Mouse (Mus musculus) lung, adult 2 months (tissue): ENCODE data around the gene Fry. TPM values are rescaled to one million over a fixed set of nuclear protein-coding genes. Genes with fewer than 3 reads are reported as not detected.

Source experiments
- DNase-seq: peaks from one replicate; pipeline ENCODE4 v3.0.0; 2022
- H3K4me1 ChIP-seq: fragments of 200-500 bp; 2 replicates; pipeline ENCODE4 v1.6.1; 2011; ENCODE audit warnings: low read length; ENCODE audit not compliant: control insufficient read depth, insufficient read depth
- H3K4me3 ChIP-seq: fragments of 200-500 bp; replicated peaks from 2 replicates; pipeline ENCODE3; 2011; ENCODE audit warnings: low read depth, mild to moderate bottlenecking, control low read depth, low read length; ENCODE audit errors: extremely low read depth
- CTCF ChIP-seq: fragments of 200-500 bp; IDR thresholded peaks from 2 replicates; pipeline ENCODE4 v1.5.1; 2011; ENCODE audit warnings: mild to moderate bottlenecking, low read length, control low read depth; ENCODE audit not compliant: insufficient read depth
- POLR2A ChIP-seq: fragments of 200-500 bp; IDR thresholded peaks from 2 replicates; pipeline ENCODE4 v1.6.1; 2011; ENCODE audit warnings: low read depth, mild to moderate bottlenecking, control low read depth, low read length, borderline replicate concordance; ENCODE audit errors: extremely low read depth
- WGBS: fragments of 180-500 bp; shearing (Covaris S2); methylation state at CpG from one replicate; pipeline ENCODE4 v1.1.7; 2018; 5-methylcytosine and 5-hydroxymethylcytosine counted together
- polyA plus RNA-seq: library from polyadenylated mRNA; depleted of rRNA; stranded (reverse); fragments of >200 nt; gene quantifications from 2 replicates; pipeline ENCODE4 v1.2.3, GENCODE M21; 2012

Fry gene
- polyA plus RNA-seq, 1 experiment = 39.3 TPM

GRCm38 (mm10) chr5:150409451-150410045 lies 291.1 kb downstream of the Fry start:
- Histone ChIP-seq H3K4me3 (no peak overlapping the region), H3K4me1 (no peaks in the 10 kb centered on the region)
- DNase-seq = no peak
- WGBS = 50% methylated on average over 15 of the region's 15 CpGs
- TF ChIP-seq POLR2A (no peak), CTCF (no peak)

- WGBS = 53% methylated on average over 12 of the region's 12 CpGs
- DNase-seq = no peak
- Histone ChIP-seq H3K4me3 (no peak overlapping the region), H3K4me1 (no peaks in the 10 kb centered on the region)
- TF ChIP-seq POLR2A (no peak), CTCF (no peak)
Observed at GRCm38 (mm10) chr5:150412750-150413450, 294.5 kb downstream of the Fry start.

- DNase-seq = no peak
Observed at GRCm38 (mm10) chr5:150414823-150415222, 296.4 kb downstream of the Fry start.

GRCm38 (mm10) chr5:150417223-150417622 lies 298.8 kb downstream of the Fry start:
- DNase-seq = no peak
- H3K4me3 ChIP-seq = no peak overlapping the region
- no peak for TF ChIP-seq CTCF
- TF ChIP-seq POLR2A = no peak
- WGBS = 98% methylated on average over 2 of the region's 2 CpGs
- no peaks in the 10 kb centered on the region for H3K4me1 ChIP-seq

More at GRCm38 (mm10) chr5:150414823-150415222, 296.4 kb downstream of the Fry start:
- Histone ChIP-seq H3K4me3 (no peak overlapping the region), H3K4me1 (no peaks in the 10 kb centered on the region)
- TF ChIP-seq POLR2A (no peak), CTCF (no peak)

GRCm38 (mm10) chr5:150418035-150418434 lies 299.6 kb downstream of the Fry start:
- no peak for DNase-seq
- TF ChIP-seq CTCF (no peak), POLR2A (no peak)
- Histone ChIP-seq H3K4me3 (no peak overlapping the region), H3K4me1 (no peaks in the 10 kb centered on the region)
- 40% methylated on average over 6 of the region's 6 CpGs for WGBS

- no peak for DNase-seq
- Histone ChIP-seq H3K4me3 (no peak overlapping the region), H3K4me1 (no peaks in the 10 kb centered on the region)
- TF ChIP-seq POLR2A (no peak), CTCF (no peak)
- WGBS = 82% methylated on average over 5 of the region's 5 CpGs
Observed at GRCm38 (mm10) chr5:150425038-150425437, 306.6 kb downstream of the Fry start.

- H3K4me1 ChIP-seq = no peaks in the 10 kb centered on the region
- DNase-seq = no peak
- TF ChIP-seq CTCF (peak; percentile 40), POLR2A (no peak)
- H3K4me3 ChIP-seq = no peak overlapping the region
- 90% methylated on average over 3 of the region's 3 CpGs for WGBS
Observed at GRCm38 (mm10) chr5:150426595-150426994, 308.1 kb downstream of the Fry start.

GRCm38 (mm10) chr5:150431286-150431685 lies 312.8 kb downstream of the Fry start:
- no peak for DNase-seq
- Histone ChIP-seq H3K4me3 (no peak overlapping the region), H3K4me1 (no peaks in the 10 kb centered on the region)
- 94% methylated on average over 7 of the region's 7 CpGs for WGBS
- no peak for TF ChIP-seq POLR2A
- TF ChIP-seq CTCF = peak; percentile 42; the same call in 1 of the 2 replicates

- Histone ChIP-seq H3K4me1 (no peaks in the 10 kb centered on the region), H3K4me3 (no peak overlapping the region)
- 96% methylated on average over 2 of the region's 2 CpGs for WGBS
- DNase-seq = no peak
- TF ChIP-seq POLR2A = no peak
- TF ChIP-seq CTCF = peak; percentile 24; the same call in 1 of the 2 replicates
Observed at GRCm38 (mm10) chr5:150432960-150433359, 314.5 kb downstream of the Fry start.
